Mouse (Mus musculus) ES-Bruce4 (cell line): ENCODE measurements at regions not wholly inside any gene's neighbourhood (a gene's known extent, or its start where the extent isn't known, plus 50 kb on each side); places are given as distances from the start of the nearest gene placed in this dataset.

Source experiments
- H3K27ac ChIP-seq: 2 replicates; pipeline ENCODE4 v1.5.1; 2012; ENCODE audit warnings: low read length, inconsistent platforms; ENCODE audit not compliant: insufficient read depth
- H3K27me3 ChIP-seq: 2 replicates; pipeline ENCODE4 v1.6.1; 2012; ENCODE audit warnings: mild to moderate bottlenecking, low read length, inconsistent platforms; ENCODE audit not compliant: control insufficient read depth, poor library complexity, insufficient read depth, severe bottlenecking
- H3K36me3 ChIP-seq: 2 replicates; pipeline ENCODE4 v1.6.1; 2012; ENCODE audit warnings: inconsistent platforms, mild to moderate bottlenecking, low read length, moderate library complexity; ENCODE audit not compliant: control insufficient read depth, poor library complexity, insufficient read depth, severe bottlenecking
- H3K4me1 ChIP-seq: one replicate; pipeline ENCODE4 v1.8.1; 2011; ENCODE audit warnings: low read length; ENCODE audit not compliant: control insufficient read depth, insufficient read depth
- H3K4me3 ChIP-seq: 2 replicates; pipeline ENCODE4 v1.5.1; 2011; ENCODE audit warnings: low read depth, mild to moderate bottlenecking, low read length
- H3K9ac ChIP-seq: 2 replicates; pipeline ENCODE4 v1.6.1; 2012; ENCODE audit warnings: low read depth, mild to moderate bottlenecking, inconsistent platforms; ENCODE audit not compliant: poor library complexity, severe bottlenecking
- H3K9me3 ChIP-seq: replicated peaks from 2 replicates; pipeline ENCODE4 v1.6.1; 2012; ENCODE audit warnings: mild to moderate bottlenecking, low read length, inconsistent platforms; ENCODE audit not compliant: control insufficient read depth, poor library complexity, insufficient read depth, severe bottlenecking
- CTCF ChIP-seq: IDR thresholded peaks from one replicate; pipeline ENCODE4 v1.8.1; 2011; ENCODE audit warnings: low read depth, low read length
- EP300 ChIP-seq: IDR thresholded peaks from 2 replicates; pipeline ENCODE4 v1.6.1; 2011; ENCODE audit warnings: low read depth, low read length; ENCODE audit not compliant: insufficient read depth
- POLR2A ChIP-seq: IDR thresholded peaks from one replicate; pipeline ENCODE4 v1.8.1; 2011; ENCODE audit warnings: low read length; ENCODE audit not compliant: insufficient read depth

- no peak overlapping the region for H3K27ac ChIP-seq
- TF ChIP-seq EP300 (no peak), CTCF (no peak), POLR2A (no peak)
- H3K4me1 ChIP-seq, result no peaks in the 10 kb centered on the region
- H3K9me3 ChIP-seq, result no peaks in the 10 kb centered on the region
- H3K4me3 ChIP-seq, result no peak overlapping the region
- no peaks in the 10 kb centered on the region for H3K27me3 ChIP-seq
- no peak overlapping the region for H3K9ac ChIP-seq
- H3K36me3 ChIP-seq, result no peaks in the 10 kb centered on the region
Measured at GRCm38 (mm10) chr12:110044721-110045120, 234.1 kb upstream of the Dio3 start.

DNA sequence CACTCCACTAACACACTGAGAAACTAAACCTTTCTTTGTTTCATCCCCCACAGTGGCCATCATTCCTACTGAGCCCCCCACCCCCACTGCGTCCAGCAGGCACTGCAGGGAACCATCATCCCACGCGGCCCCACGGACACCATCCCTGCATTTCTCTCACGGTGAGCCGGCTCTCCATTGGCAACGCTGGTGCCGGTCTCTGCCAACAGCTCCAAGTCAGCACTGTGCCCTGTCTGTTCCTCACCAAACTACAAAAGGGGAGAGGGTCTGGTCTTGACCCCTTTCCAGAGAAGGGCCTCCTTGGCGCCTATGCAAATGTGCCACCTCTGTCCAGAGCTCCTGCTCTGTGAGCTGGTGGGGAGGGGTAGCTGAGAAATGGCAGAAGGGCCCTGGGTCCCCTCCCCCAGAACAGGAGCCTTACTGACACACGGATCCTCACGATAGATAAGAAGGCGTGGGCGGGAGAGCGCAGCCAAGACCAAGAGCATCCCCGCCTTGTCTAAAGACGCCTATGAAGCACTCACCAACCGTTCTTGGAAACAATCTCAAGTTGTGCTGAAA, 233.0 kb upstream of the Dio3 start:
- TF ChIP-seq POLR2A, result no peak
- no peak for TF ChIP-seq EP300
- no peak for TF ChIP-seq CTCF
- H3K4me3 ChIP-seq, result no peak overlapping the region
- H3K36me3 ChIP-seq, result no peaks in the 10 kb centered on the region
- H3K9me3 ChIP-seq, result no peaks in the 10 kb centered on the region
- H3K4me1 ChIP-seq, result no peaks in the 10 kb centered on the region
- H3K27me3 ChIP-seq, result no peaks in the 10 kb centered on the region
- H3K9ac ChIP-seq, result no peak overlapping the region
- H3K27ac ChIP-seq, result no peak overlapping the region

DNA sequence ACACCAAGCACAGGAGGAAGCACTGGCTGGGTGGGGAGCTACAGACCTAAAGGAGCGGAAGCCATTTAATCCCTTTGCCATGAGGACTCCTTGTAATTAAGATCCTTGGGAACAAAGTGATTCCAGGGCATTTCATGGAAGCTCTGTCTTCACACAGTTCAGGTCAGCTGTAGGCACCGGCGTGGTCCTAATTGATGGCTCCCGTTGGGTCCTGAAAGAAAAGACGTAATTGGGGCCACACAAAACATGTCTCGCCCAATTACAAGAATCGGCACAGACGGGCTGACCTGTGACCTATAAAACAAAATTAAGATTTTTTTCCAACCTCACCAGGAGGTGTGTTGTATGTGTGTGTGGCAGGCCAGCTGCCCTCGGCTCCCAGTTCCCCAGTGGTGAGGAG, 232.3 kb upstream of the Dio3 start:
- no peak overlapping the region for H3K27ac ChIP-seq
- TF ChIP-seq EP300, result no peak
- TF ChIP-seq POLR2A, result no peak
- TF ChIP-seq CTCF, result no peak
- H3K9ac ChIP-seq, result no peak overlapping the region
- no peaks in the 10 kb centered on the region for H3K36me3 ChIP-seq
- H3K4me1 ChIP-seq, result no peaks in the 10 kb centered on the region
- H3K27me3 ChIP-seq, result no peaks in the 10 kb centered on the region
- H3K4me3 ChIP-seq, result no peak overlapping the region
- H3K9me3 ChIP-seq, result no peaks in the 10 kb centered on the region

GRCm38 (mm10) chr12:110047466-110048250, 231.2 kb upstream of the Dio3 start:
- Histone ChIP-seq H3K27me3 (no peaks in the 10 kb centered on the region), H3K9ac (no peak overlapping the region), H3K9me3 (no peaks in the 10 kb centered on the region), H3K36me3 (no peaks in the 10 kb centered on the region), H3K4me3 (no peak overlapping the region), H3K4me1 (no peaks in the 10 kb centered on the region), H3K27ac (no peak overlapping the region)
- TF ChIP-seq POLR2A (no peak), EP300 (no peak), CTCF (no peak)

DNA sequence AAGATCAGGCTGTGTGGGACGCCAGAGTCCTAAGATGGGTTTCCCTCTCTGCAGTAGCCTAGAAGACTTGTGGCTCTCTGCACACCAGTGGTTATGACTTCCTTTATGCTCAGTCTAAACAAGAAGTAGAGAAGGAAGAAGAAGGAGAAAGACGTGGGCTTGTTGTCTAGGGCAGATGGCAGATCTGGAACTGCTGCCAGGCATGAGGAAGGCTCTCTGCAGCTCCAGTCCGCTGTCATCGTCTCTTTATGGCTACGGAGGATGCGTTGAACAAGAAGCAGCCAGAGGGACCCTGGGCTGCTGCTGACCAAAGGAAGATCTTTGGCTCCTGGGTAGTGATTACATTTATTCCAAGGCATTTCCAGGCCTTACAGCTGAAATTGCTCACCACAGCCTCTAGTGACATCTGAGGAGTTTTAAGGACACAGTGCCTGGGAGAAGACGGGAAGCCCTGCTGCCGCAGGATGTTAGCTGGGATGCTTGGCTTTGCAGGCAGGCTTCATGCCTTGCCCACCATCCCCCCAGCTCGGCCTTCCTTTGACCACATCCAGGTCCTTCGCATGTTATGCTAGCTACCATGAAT, 229.6 kb upstream of the Dio3 start:
- H3K27ac ChIP-seq, result no peak overlapping the region
- no peaks in the 10 kb centered on the region for H3K4me1 ChIP-seq
- H3K27me3 ChIP-seq, result no peaks in the 10 kb centered on the region
- TF ChIP-seq CTCF (no peak), EP300 (no peak), POLR2A (no peak)
- no peaks in the 10 kb centered on the region for H3K9me3 ChIP-seq
- no peaks in the 10 kb centered on the region for H3K36me3 ChIP-seq
- no peak overlapping the region for H3K9ac ChIP-seq
- H3K4me3 ChIP-seq, result no peak overlapping the region

DNA sequence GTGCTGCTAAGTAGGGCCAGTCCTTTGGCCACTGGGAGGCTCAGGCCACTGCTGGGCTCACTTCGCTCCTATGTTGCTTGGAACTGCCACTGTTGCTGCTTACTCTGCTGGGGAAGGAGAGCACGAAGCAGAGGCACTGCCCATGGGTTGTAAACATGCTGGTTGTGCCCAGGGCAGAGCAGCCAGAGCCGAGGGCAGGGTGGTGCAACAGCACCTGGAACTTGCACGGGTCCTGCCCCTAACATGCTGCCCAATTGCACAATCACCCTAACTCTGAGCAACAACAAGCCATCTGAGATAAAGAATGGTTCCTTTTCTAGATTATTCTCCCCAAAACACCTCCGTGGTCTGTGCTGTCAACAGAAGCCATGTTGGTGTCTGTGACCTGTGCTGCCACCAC, 219.5 kb upstream of the Dio3 start:
- Histone ChIP-seq H3K9me3 (no peaks in the 10 kb centered on the region), H3K27ac (no peak overlapping the region), H3K4me3 (no peak overlapping the region), H3K36me3 (no peaks in the 10 kb centered on the region), H3K9ac (no peak overlapping the region), H3K4me1 (no peaks in the 10 kb centered on the region), H3K27me3 (no peaks in the 10 kb centered on the region)
- no peak for TF ChIP-seq EP300
